Mouse (Mus musculus) heart, embryonic 14.5 days (tissue): Measurements from ENCODE around the gene Tead1. TPM values are rescaled to one million over a fixed set of nuclear protein-coding genes. Genes with fewer than 3 reads are reported as not detected.

Experiments used
- ATAC-seq: fragments of 200-750 bp; cut with Nextera tagmentation; 2 replicates; pipeline ENCODE4 v1.8.0; 2017; ENCODE audit warnings: low read depth, moderate TSS enrichment; ENCODE audit not compliant: insufficient number of reproducible peaks, insufficient read depth, low FRiP score
- H3K27ac ChIP-seq, 2 experiments: fragments of 200-500 bp in 1 of 2; fragments of 300-500 bp in 1 of 2; sonication (generic) in 1 of 2; replicated peaks in 1 of 2; 2 replicates each; pipeline ENCODE4 v1.5.1; 2012 to 2014; ENCODE audit warnings: low read depth in 2 of 2, low read length in 2 of 2, control low read depth in 1 of 2, mild to moderate bottlenecking in 1 of 2, mixed read lengths in 1 of 2; ENCODE audit not compliant: control insufficient read depth in 1 of 2, insufficient read depth in 1 of 2
- H3K27me3 ChIP-seq: fragments of 300-500 bp; sonication (generic); 2 replicates; pipeline ENCODE4 v1.6.1; 2014; ENCODE audit warnings: mild to moderate bottlenecking, low read length, control low read depth; ENCODE audit not compliant: control insufficient read depth, insufficient read depth
- H3K36me3 ChIP-seq: fragments of 300-500 bp; sonication (generic); 2 replicates; pipeline ENCODE4 v1.6.1; 2014; ENCODE audit warnings: mild to moderate bottlenecking, control low read depth, low read length, mixed read lengths; ENCODE audit not compliant: control insufficient read depth, insufficient read depth
- H3K4me1 ChIP-seq, 2 experiments: fragments of 200-500 bp in 1 of 2; fragments of 300-500 bp in 1 of 2; sonication (generic) in 1 of 2; 2 replicates each; pipeline ENCODE4 v1.6.1; 2012 to 2014; ENCODE audit warnings: low read length in 2 of 2, control low read depth in 1 of 2, mixed read lengths in 1 of 2; ENCODE audit not compliant: control insufficient read depth in 2 of 2, insufficient read depth in 2 of 2
- H3K4me2 ChIP-seq: fragments of 300-500 bp; sonication (generic); 2 replicates; pipeline ENCODE4 v1.6.1; 2014; ENCODE audit warnings: mild to moderate bottlenecking, low read length
- H3K4me3 ChIP-seq, 2 experiments: fragments of 200-500 bp in 1 of 2; fragments of 300-500 bp in 1 of 2; sonication (generic) in 1 of 2; 2 replicates each; pipeline ENCODE4 v1.5.1; 2012 to 2014; ENCODE audit warnings: low read length in 2 of 2, mild to moderate bottlenecking in 2 of 2, control low read depth in 1 of 2, low read depth in 1 of 2, moderate library complexity in 1 of 2; ENCODE audit not compliant: control insufficient read depth in 1 of 2, insufficient read depth in 1 of 2
- H3K9ac ChIP-seq: fragments of 300-500 bp; sonication (generic); 2 replicates; pipeline ENCODE4 v1.6.1; 2014; ENCODE audit warnings: mild to moderate bottlenecking, low read length
- H3K9me3 ChIP-seq: fragments of 300-500 bp; sonication (generic); 2 replicates; pipeline ENCODE4 v1.6.1; 2016; ENCODE audit warnings: low read length, control low read depth; ENCODE audit not compliant: control insufficient read depth
- WGBS: fragments of 180-500 bp; shearing (Covaris S2); extraction: QIAGEN DNeasy Blood & Tissue Kit; methylation state at CpG from one replicate; pipeline ENCODE4 v1.1.7; 2014; 5-methylcytosine and 5-hydroxymethylcytosine counted together
- polyA plus RNA-seq: library from polyadenylated mRNA; unstranded; fragments of >200 nt; fragmentation: Nextera tagmentation; extraction: Ambion mirVana; gene quantifications from 2 replicates; pipeline ENCODE4 v1.2.1, GENCODE M21; 2014

Gene Tead1
- polyA plus RNA-seq, 1 experiment from 2014 or later = 40.7 TPM

- no peak overlapping the region for H3K9ac ChIP-seq
- no peak overlapping the region; a peak in 1 of 4 replicates for H3K27ac ChIP-seq
Observed at GRCm38 (mm10) chr7:112828016-112828695, 149.0 kb downstream of the Tead1 start.

DNA sequence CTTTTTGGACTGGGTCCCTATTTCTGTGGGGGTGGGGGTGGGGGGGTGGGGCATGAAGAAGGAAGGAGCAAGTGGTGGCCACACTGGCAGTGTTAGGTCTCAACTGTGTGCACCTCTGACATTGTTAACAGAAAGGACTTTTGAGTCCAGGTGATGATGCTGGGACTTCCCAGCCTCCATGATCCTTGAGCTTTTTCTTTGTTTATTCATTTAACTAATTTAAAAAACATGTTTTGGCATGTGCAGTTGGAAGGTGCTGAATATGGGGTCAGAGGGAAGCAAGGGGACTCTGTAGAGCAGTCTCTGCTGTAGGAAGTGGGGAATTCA lies 149.5 kb downstream of the Tead1 start:
- Histone ChIP-seq H3K4me2 (no peak overlapping the region), H3K4me3 (no peak overlapping the region), H3K36me3 (no peaks in the 10 kb centered on the region), H3K9me3 (no peaks in the 10 kb centered on the region), H3K4me1 (peaks cover 34 to 54% of the 10 kb centered on the region in 2 experiments), H3K27ac (no peak overlapping the region), H3K27me3 (no peaks in the 10 kb centered on the region), H3K9ac (no peak overlapping the region)
- no peak for ATAC-seq

More at GRCm38 (mm10) chr7:112828016-112828695, 149.0 kb downstream of the Tead1 start:
- ATAC-seq = no peak
- H3K4me2 ChIP-seq = no peak overlapping the region
- H3K4me3 ChIP-seq = no peak overlapping the region
- peaks cover 34 to 57% of the 10 kb centered on the region in 2 experiments for H3K4me1 ChIP-seq
- WGBS = 53% methylated on average over 10 of the region's 10 CpGs
- H3K9me3 ChIP-seq = no peaks in the 10 kb centered on the region
- no peaks in the 10 kb centered on the region for H3K36me3 ChIP-seq
- H3K27me3 ChIP-seq = no peaks in the 10 kb centered on the region

- Histone ChIP-seq H3K4me1 (peaks cover 23 to 33% of the 10 kb centered on the region in 2 experiments), H3K9ac (no peak overlapping the region), H3K9me3 (no peaks in the 10 kb centered on the region), H3K27ac (no peak overlapping the region), H3K4me2 (no peak overlapping the region), H3K27me3 (no peaks in the 10 kb centered on the region), H3K4me3 (no peak overlapping the region), H3K36me3 (no peaks in the 10 kb centered on the region)
- ATAC-seq = no peak
- WGBS = 52% methylated on average over 4 of the region's 4 CpGs
Observed at GRCm38 (mm10) chr7:112830946-112831345, 151.8 kb downstream of the Tead1 start.

DNA sequence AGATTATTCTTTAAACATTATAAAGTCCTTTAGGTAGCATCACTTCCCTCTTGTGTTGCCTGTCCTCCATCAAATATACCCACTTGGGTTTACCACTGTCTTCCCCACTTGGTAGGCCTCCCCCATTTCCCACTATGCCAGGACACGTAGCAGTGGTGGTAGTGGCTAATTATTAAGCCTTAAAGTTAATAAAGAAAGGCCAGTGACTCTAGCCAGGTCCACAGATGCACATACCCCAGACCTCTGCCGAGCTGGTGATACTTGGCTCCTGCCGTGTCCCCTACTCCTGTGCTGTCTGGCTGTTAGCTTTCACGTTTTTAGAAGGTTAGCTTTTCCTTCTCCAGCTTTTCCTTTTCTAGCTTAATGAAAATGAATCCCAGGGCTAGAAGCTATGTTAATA lies 152.3 kb downstream of the Tead1 start:
- H3K9ac ChIP-seq = no peak overlapping the region
- H3K4me1 ChIP-seq = peaks cover 18 to 28% of the 10 kb centered on the region in 2 experiments
- H3K27me3 ChIP-seq = no peaks in the 10 kb centered on the region
- WGBS = 81% methylated on average over 4 of the region's 4 CpGs
- ATAC-seq = no peak
- no peak overlapping the region for H3K4me3 ChIP-seq
- no peaks in the 10 kb centered on the region for H3K36me3 ChIP-seq
- H3K27ac ChIP-seq = no peak overlapping the region
- no peaks in the 10 kb centered on the region for H3K9me3 ChIP-seq
- no peak overlapping the region for H3K4me2 ChIP-seq

- Histone ChIP-seq H3K4me1 (peaks cover 9 to 15% of the 10 kb centered on the region in 2 experiments), H3K4me3 (no peak overlapping the region), H3K9ac (no peak overlapping the region), H3K27me3 (no peaks in the 10 kb centered on the region), H3K27ac (peak overlapping the region; percentile 44 to 50; a peak in 3 of 4 replicates), H3K4me2 (no peak overlapping the region), H3K36me3 (no peaks in the 10 kb centered on the region), H3K9me3 (peaks cover 6% of the 10 kb centered on the region)
- WGBS = 58% methylated on average over 4 of the region's 4 CpGs
- no peak for ATAC-seq
Observed at GRCm38 (mm10) chr7:112833132-112833531, 154.0 kb downstream of the Tead1 start.

DNA sequence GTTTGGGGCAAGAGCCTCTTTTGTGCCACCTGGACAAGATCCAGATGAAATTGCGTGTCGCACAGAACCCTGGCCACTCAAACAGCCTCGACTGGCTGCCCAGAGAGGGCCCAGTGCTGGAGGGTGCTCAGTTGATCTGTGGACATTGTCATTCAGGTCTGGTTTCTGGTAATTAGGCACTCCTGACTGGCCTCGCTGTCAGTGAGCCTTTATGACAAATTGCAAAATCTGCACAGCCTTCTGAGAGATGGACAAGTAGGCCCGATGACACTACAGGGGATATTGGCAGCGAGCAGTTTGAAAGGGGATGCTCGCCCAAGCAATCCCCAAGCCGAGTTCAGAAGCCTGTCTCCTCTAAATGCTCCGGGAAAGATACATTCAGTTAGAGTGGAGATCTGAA lies 157.0 kb downstream of the Tead1 start:
- Histone ChIP-seq H3K27ac (no peak overlapping the region), H3K9ac (no peak overlapping the region), H3K4me1 (peaks cover 6 to 8% of the 10 kb centered on the region in 2 experiments; a peak in 3 of 4 replicates), H3K4me2 (no peak overlapping the region), H3K4me3 (no peak overlapping the region), H3K9me3 (peaks cover 6% of the 10 kb centered on the region), H3K27me3 (no peaks in the 10 kb centered on the region), H3K36me3 (peaks cover 10% of the 10 kb centered on the region)
- no peak for ATAC-seq
- WGBS = 91% methylated on average over 9 of the region's 9 CpGs

DNA sequence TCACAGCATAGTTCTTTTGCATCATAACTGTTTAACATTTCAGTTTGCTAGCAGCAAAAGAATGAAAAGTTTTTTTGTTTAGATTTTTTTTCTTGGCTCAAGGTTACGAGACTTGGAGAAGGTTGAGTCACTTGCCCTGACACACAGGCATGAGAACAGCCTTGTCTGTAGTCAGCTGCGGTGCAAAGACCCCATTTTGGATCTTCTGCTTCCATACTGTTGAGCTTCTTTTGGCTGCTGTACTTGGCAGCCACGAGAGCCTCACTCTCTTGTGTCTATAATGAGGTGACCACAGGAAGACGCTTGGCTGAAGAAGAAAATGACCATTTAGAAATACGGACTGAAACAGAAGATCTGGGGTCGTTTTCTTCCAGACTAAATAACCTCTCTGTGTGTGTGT lies 159.0 kb downstream of the Tead1 start:
- Histone ChIP-seq H3K9me3 (peaks cover 6% of the 10 kb centered on the region), H3K4me3 (no peak overlapping the region), H3K27ac (no peak overlapping the region), H3K4me2 (no peak overlapping the region), H3K9ac (no peak overlapping the region), H3K36me3 (peaks cover 13% of the 10 kb centered on the region), H3K27me3 (no peaks in the 10 kb centered on the region), H3K4me1 (peaks cover 5 to 6% of the 10 kb centered on the region in 2 experiments)
- 89% methylated on average over 6 of the region's 6 CpGs for WGBS
- no peak for ATAC-seq

- 54% methylated on average over 7 of the region's 7 CpGs for WGBS
- Histone ChIP-seq H3K36me3 (peaks cover 13% of the 10 kb centered on the region), H3K27ac (no peak overlapping the region), H3K4me3 (no peak overlapping the region), H3K9ac (no peak overlapping the region), H3K9me3 (peaks cover 6% of the 10 kb centered on the region), H3K27me3 (no peaks in the 10 kb centered on the region), H3K4me2 (no peak overlapping the region), H3K4me1 (peaks cover 2 to 4% of the 10 kb centered on the region in 2 experiments; a peak in 1 of 4 replicates)
- ATAC-seq = no peak
Observed at GRCm38 (mm10) chr7:112840351-112840750, 161.2 kb downstream of the Tead1 start.
